Mouse (Mus musculus): Measurements from ENCODE around the gene Mki67.

Mki67 gene

GRCm38 (mm10) chr7:135715642-135716444 is at the start of gene Mki67:
TSS of gene Mki67 (minus strand) at chr7:135716361.
- peak; percentile 53 for DNase-seq

GRCm38 (mm10) chr7:135763311-135763710 is 47.1 kb upstream of the Mki67 start:
- no peak for DNase-seq

GRCm38 (mm10) chr7:135758754-135759510 is 42.8 kb upstream of the Mki67 start:
- no peak for DNase-seq

GRCm38 (mm10) chr7:135758171-135758570 is 42.0 kb upstream of the Mki67 start:
- DNase-seq = no peak

GRCm38 (mm10) chr7:135756984-135757586 is 40.9 kb upstream of the Mki67 start:
- DNase-seq = no peak

- no peak for DNase-seq
Observed at GRCm38 (mm10) chr7:135748986-135749385, 32.8 kb upstream of the Mki67 start.

GRCm38 (mm10) chr7:135747072-135747471 is 30.9 kb upstream of the Mki67 start:
- no peak for DNase-seq

- DNase-seq = no peak
Observed at GRCm38 (mm10) chr7:135746528-135746927, 30.4 kb upstream of the Mki67 start.

GRCm38 (mm10) chr7:135745091-135745490 is 28.9 kb upstream of the Mki67 start:
- no peak for DNase-seq

GRCm38 (mm10) chr7:135740453-135740852 is 24.3 kb upstream of the Mki67 start:
- no peak for DNase-seq

- DNase-seq = no peak
Observed at GRCm38 (mm10) chr7:135736581-135736886, 20.4 kb upstream of the Mki67 start.

- DNase-seq = peak; percentile 94
Observed at GRCm38 (mm10) chr7:135735691-135736580, 19.8 kb upstream of the Mki67 start.

GRCm38 (mm10) chr7:135734911-135735646 is 18.9 kb upstream of the Mki67 start:
- peak; percentile 16 for DNase-seq

- DNase-seq = no peak
Observed at GRCm38 (mm10) chr7:135734379-135734778, 18.2 kb upstream of the Mki67 start.

- DNase-seq = no peak
Observed at GRCm38 (mm10) chr7:135728038-135728437, 11.9 kb upstream of the Mki67 start.

GRCm38 (mm10) chr7:135726707-135727106 is 10.5 kb upstream of the Mki67 start:
- DNase-seq = no peak

GRCm38 (mm10) chr7:135723672-135724341 is 7.6 kb upstream of the Mki67 start:
- DNase-seq = no peak

- no peak for DNase-seq
Observed at GRCm38 (mm10) chr7:135722011-135722838, 6.1 kb upstream of the Mki67 start.

GRCm38 (mm10) chr7:135721436-135721992 is 5.4 kb upstream of the Mki67 start:
- DNase-seq = no peak

- DNase-seq = peak; percentile 43
Observed at GRCm38 (mm10) chr7:135716968-135717557, 902 bp upstream of the Mki67 start.
